Mouse (Mus musculus): Measurements from ENCODE around the gene Unc5b.

- no peak for TF ChIP-seq CTCF (IDR thresholded peaks at IDR 0.05; ENCODE audit: low read depth)
- TF ChIP-seq EP300 (IDR thresholded peaks at IDR 0.05; ENCODE audit: low read depth) = no peak
Observed at GRCm38 (mm10) chr10:60733471-60733870, 97.9 kb downstream of the Unc5b start.

Data from heart, postnatal 0 days (tissue).